Mouse (Mus musculus) erythroblast, embryonic 14.5 days (primary cell): Measurements from ENCODE around the gene Tenm4. TPM values are rescaled to one million over a fixed set of nuclear protein-coding genes. Genes with fewer than 3 reads are reported as not detected.

Source experiments
- H3K27me3 ChIP-seq: 2 replicates; pipeline ENCODE4 v1.6.1; 2012; ENCODE audit warnings: inconsistent platforms; ENCODE audit not compliant: control insufficient read depth
- H3K36me3 ChIP-seq: 2 replicates; pipeline ENCODE4 v1.6.1; 2012; ENCODE audit warnings: mild to moderate bottlenecking, inconsistent platforms; ENCODE audit not compliant: control insufficient read depth
- H3K4me1 ChIP-seq: 2 replicates; pipeline ENCODE4 v1.6.1; 2012; ENCODE audit warnings: inconsistent platforms; ENCODE audit not compliant: control insufficient read depth
- H3K4me3 ChIP-seq: replicated peaks from 2 replicates; pipeline ENCODE3; 2012; ENCODE audit warnings: moderate library complexity, mild to moderate bottlenecking, inconsistent platforms
- H3K9me3 ChIP-seq: 2 replicates; pipeline ENCODE4 v1.6.1; 2012; ENCODE audit warnings: low read length, inconsistent platforms, mixed read lengths; ENCODE audit not compliant: control insufficient read depth
- GATA1 ChIP-seq: IDR thresholded peaks from 2 replicates; pipeline ENCODE4 v1.6.1; 2012; ENCODE audit warnings: low read length, inconsistent platforms, mixed read lengths
- TAL1 ChIP-seq: IDR thresholded peaks from 3 replicates; pipeline ENCODE4 v1.6.1; 2012; ENCODE audit warnings: low read length, inconsistent platforms, mixed read lengths
- polyA plus RNA-seq: library from polyadenylated mRNA; stranded (reverse); fragments of >175 nt; gene quantifications from 2 replicates; pipeline ENCODE4 v1.2.3, GENCODE M21; 2012

Tenm4 gene
- polyA plus RNA-seq, 1 experiment, result not detected

GRCm38 (mm10) chr7:96181751-96182150 is 10.7 kb downstream of the Tenm4 start:
- Histone ChIP-seq H3K36me3 (no peaks in the 10 kb centered on the region), H3K9me3 (peaks cover 5% of the 10 kb centered on the region), H3K4me1 (no peaks in the 10 kb centered on the region), H3K27me3 (no peaks in the 10 kb centered on the region), H3K4me3 (no peak overlapping the region)
- TF ChIP-seq TAL1 (no peak), GATA1 (no peak)

DNA sequence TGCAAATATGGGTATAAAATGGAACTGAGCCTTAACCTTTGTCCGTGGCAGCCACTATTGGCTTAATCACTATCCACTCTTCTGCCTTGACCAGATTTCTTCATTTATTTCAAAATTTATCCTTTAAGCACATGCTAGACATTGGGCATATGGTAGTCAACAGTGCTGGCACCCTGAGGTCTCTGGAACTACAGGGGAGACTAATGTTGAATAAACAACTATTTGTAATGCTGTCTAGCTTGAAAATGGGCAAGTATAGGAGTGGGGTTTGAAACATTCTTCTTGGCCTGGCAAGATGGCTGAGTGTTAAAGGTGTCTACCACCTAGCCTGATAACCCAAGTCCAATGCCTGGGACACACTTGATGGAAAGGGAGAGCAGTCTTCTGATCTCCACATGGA is 12.1 kb downstream of the Tenm4 start:
- Histone ChIP-seq H3K9me3 (peaks cover 5% of the 10 kb centered on the region), H3K27me3 (no peaks in the 10 kb centered on the region), H3K4me1 (no peaks in the 10 kb centered on the region), H3K36me3 (no peaks in the 10 kb centered on the region), H3K4me3 (no peak overlapping the region)
- TF ChIP-seq TAL1, result no peak
- TF ChIP-seq GATA1, result no peak

- Histone ChIP-seq H3K4me1 (no peaks in the 10 kb centered on the region), H3K9me3 (peaks cover 5% of the 10 kb centered on the region), H3K36me3 (no peaks in the 10 kb centered on the region), H3K4me3 (no peak overlapping the region), H3K27me3 (no peaks in the 10 kb centered on the region)
- TF ChIP-seq GATA1 (no peak), TAL1 (no peak)
These were observed 14.4 kb downstream of the Tenm4 start for GRCm38 (mm10) chr7:96185411-96185810.

DNA sequence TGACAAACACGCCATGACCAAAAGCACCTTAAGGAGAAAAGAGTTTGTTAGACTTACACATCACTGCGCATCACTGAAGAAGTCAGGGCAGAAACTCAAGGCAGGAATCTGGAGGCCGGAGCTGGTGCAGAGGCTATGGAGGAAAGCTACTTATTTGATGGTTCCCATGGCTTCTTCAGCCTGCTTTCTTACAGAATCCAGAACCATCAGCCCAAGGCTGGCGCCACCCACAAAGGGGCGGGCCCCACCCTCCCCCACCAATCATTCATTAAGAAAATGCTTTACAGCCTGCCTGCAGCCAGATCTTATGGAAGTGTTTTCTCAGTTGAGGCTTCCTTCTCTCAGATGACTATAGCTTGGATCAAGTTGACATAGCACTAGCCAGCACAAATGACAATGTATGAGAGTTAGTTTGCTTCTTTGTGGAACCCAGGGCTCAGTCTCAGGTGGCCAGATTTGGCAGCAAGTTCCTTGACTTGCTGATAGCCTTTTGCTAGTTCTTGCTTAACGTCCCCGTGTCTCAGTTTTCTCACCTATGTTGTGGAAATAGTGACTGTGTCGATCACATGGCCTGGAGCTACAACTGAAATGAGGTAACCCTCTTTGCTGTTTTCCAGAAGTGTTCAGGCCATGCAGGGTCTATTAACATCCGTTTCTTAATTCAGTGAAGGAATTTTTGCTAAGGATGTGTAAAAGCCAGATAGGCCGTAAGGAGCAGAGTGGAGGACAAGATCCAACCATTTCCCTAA is 32.9 kb downstream of the Tenm4 start:
- H3K36me3 ChIP-seq, result no peaks in the 10 kb centered on the region
- no peaks in the 10 kb centered on the region for H3K4me1 ChIP-seq
- peaks cover 10% of the 10 kb centered on the region for H3K27me3 ChIP-seq
- no peaks in the 10 kb centered on the region for H3K9me3 ChIP-seq
- TF ChIP-seq TAL1, result no peak
- no peak for TF ChIP-seq GATA1
- H3K4me3 ChIP-seq, result no peak overlapping the region

GRCm38 (mm10) chr7:96204809-96205350 is 33.8 kb downstream of the Tenm4 start:
- Histone ChIP-seq H3K4me3 (no peak overlapping the region), H3K4me1 (no peaks in the 10 kb centered on the region), H3K9me3 (no peaks in the 10 kb centered on the region), H3K27me3 (peaks cover 19% of the 10 kb centered on the region), H3K36me3 (no peaks in the 10 kb centered on the region)
- TF ChIP-seq GATA1 (no peak), TAL1 (no peak)

DNA sequence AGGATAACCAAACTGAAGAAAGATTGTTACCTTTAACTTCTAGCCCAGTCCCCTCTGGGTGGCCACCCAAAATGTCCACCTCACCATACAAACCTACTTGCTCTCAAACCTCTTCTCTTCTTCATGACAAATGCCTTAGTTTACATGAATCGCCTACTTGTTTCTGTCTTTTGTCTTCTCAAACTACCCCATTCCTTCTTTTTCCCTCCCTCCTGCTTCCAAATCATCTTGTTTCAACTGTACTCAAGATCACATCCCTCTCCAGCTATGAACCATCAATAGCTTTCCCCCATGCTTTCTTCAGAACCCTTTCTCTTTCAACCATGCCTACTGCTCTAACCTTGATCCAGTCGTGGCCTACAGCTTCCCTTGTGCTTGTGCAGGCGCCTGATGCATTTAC is 36.0 kb downstream of the Tenm4 start:
- Histone ChIP-seq H3K4me3 (no peak overlapping the region), H3K9me3 (no peaks in the 10 kb centered on the region; the same call in 1 of the 2 replicates)

GRCm38 (mm10) chr7:96209783-96210524 is 38.9 kb downstream of the Tenm4 start:
- Histone ChIP-seq H3K9me3 (no peaks in the 10 kb centered on the region; the same call in 1 of the 2 replicates), H3K4me1 (no peaks in the 10 kb centered on the region), H3K36me3 (no peaks in the 10 kb centered on the region), H3K4me3 (no peak overlapping the region), H3K27me3 (peaks cover 68% of the 10 kb centered on the region)
- no peak for TF ChIP-seq GATA1
- no peak for TF ChIP-seq TAL1

More for the DNA sequence above, 36.0 kb downstream of the Tenm4 start:
- Histone ChIP-seq H3K36me3 (no peaks in the 10 kb centered on the region), H3K27me3 (peaks cover 41% of the 10 kb centered on the region), H3K4me1 (no peaks in the 10 kb centered on the region)
- no peak for TF ChIP-seq GATA1
- no peak for TF ChIP-seq TAL1

DNA sequence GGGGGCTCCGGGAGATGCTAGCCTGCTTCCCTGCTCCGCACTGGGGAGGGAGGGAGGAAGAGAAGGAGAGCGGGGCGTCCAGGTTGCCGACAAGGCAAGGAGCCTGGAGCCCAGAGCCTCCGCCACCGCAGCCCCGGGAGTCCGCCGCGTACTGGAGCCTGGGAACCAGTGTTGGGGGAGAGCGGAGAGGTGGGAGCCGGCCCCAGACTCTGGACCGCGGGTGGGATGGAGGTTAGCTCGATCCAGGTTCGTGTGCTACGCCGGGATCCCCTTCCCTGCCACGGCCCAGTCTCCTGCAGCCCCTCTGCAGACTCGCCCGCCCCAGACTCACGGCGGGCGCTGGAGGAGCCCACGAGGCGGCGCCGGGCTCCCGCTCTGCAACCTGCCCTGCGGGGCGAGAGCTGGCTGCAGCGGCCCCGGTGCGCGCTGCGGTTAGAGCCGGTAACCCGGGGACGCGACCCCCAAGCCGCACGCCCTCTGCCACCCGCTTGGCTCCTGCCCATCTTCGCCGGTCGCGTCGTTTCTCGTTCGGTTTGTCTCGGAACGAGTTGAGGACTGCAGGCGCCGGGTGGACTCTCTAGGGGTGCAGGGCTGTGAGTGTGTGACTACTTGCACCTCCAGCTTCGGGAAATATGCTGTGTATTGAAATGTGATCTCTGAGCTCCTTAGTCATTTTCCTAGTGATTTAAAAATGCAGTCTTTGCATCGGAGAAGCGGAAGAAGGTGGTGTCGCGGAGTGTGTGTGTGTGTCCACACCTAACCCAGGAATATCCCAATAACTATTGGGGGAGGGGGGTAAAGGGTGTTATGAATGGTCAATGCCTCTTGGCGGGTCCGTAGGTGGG is 39.7 kb downstream of the Tenm4 start:
- H3K4me3 ChIP-seq, result no peak overlapping the region
- H3K4me1 ChIP-seq, result no peaks in the 10 kb centered on the region
- H3K36me3 ChIP-seq, result no peaks in the 10 kb centered on the region
- H3K9me3 ChIP-seq, result no peaks in the 10 kb centered on the region; the same call in 1 of the 2 replicates
- peaks cover 68% of the 10 kb centered on the region for H3K27me3 ChIP-seq
- no peak for TF ChIP-seq GATA1
- no peak for TF ChIP-seq TAL1
